Mouse (Mus musculus) thymus, postnatal 4 days (tissue): ENCODE results near the gene Foxk2.

Experiments
- DNase-seq: peaks from one replicate; pipeline ENCODE4 v3.0.0; 2021

Gene Foxk2

DNA sequence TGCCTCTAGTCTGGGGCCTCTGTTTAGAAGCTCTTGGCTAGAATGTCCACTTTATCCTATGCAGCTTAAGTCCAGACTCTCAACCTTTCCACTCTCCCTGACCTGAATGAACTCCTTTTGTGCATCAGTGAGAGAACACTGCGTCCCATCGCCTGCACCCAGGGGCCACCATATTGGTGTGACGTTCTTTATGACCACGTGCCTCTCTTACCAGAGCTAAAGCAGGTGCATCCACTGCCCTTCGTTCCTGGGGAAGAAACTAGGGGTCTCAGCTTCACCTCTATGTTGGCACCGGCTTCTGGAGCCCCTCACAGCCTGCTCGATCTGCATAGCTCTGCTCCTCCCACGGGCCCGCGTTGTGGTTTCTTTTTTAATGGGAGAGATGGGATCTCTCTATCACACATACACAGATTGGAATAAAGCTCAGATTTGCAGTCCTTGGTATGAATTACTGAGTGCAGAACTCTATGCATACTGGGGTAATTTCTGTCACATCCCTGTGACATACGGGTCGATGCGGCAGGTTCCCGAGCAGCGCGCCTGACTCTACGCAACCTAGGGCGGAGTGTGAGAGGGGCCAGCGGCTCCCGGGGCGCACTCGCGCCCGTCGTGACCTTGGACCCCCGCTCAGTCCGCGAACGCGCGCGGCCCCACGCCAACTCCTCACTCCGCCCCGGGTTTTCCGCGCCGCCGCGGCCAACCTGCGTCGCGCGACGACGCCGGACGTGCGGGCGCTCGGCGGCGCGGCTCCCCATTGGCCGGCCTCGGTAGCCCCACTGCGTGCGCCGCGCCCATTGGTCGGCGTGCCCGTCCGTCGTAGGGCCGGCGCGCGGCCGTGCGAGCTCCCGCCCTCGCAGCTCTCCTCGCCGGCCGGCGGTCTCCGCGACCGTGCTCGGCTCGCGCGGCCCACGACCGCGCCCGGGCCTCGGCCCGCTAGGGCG lies at the start of gene Foxk2:
Gene Foxk2 (plus strand): TSS at position 831 of the 941 bp plus-strand sequence.
- peak; percentile 96 for DNase-seq

DNA sequence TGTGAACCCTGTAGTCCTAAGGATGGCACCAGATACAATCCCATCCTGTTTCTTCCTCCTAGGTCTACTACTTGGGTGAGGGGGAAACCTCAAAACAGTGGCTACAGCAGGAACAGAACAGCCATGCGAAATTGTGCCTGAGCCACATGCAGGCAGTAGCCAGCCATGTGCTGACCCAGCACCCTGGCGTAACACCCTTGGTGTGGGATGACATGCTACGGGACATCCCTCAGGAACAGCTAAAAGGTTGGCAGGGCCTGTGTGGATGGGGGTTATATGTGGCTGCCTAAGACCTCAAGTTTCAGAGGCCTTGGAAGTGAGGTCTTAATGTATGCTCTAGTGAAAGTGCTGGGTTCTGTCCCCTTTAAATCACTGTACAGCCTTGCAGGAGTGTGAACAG lies 43.0 kb upstream of the Foxk2 start:
- DNase-seq, result no peak

DNA sequence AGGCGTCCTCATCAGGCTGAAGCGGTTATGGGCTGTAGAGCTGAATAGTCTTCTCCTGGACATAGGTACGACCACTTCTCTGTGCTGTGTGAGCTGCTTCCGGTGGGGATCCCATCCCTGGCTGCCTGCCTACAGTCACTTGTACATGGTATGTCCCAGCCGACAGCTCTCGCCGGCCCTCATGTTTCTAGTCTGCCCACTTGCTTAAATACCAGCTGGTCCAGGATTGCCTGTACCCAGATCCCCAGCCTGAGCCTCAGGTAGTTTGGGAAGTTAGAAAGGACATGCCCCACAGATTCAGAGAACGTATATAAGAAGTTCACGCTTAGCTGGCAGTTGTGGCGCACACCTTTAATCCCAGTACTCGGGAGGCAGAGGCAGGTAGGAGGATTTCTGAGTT lies 40.0 kb upstream of the Foxk2 start:
- no peak for DNase-seq

DNA sequence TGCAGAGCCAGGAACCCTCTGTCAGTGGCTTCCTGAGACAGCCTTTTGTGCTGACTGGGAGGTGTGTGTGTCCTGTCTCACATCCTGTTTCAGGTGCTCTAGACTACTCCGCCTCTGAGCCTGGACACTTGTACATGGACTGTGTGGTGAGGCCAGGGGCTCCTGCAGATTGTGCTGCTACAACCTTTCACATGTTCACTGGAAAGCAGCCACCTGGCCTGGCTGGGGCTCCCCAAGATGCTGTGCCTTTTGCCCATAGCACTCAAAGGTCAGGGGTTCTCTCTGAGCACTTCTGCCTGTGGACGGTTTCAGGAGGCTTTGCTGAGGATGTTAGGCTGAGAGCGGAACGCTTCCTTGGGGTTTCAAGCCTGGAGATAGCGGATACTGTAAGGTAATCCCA lies 39.0 kb upstream of the Foxk2 start:
- DNase-seq, result no peak

DNA sequence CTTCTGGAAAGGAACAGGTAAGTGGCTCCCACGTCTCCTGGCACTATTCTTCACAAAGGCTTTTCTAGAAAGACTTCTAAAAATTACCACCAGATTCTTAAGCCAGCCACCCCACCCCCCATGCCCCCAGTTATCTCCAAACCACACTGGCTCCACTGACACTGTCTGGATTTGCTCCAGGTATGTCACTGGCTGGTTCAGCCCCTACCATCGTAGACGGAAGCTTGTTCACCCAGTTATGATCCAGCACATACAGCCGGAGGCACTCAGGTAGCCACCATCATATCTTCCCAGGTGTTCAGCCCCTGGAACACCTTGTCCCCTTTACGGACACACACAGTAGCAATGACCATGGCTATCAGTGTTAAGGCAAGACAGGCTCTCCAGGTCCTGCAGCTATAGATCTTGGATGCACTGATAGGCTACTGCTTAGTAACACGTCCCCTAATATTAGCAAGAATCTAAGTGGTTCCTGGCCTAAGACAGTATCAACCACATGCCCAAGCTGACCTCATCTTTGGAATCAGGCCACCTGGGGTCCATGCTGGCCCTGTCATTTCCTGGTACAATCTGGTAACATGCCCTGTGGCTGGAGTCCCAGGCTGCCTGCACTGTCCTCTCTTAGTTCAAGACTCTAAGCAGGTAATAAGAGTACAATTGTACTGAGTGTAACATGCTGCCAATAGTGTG lies 38.3 kb upstream of the Foxk2 start:
- DNase-seq, result no peak

DNA sequence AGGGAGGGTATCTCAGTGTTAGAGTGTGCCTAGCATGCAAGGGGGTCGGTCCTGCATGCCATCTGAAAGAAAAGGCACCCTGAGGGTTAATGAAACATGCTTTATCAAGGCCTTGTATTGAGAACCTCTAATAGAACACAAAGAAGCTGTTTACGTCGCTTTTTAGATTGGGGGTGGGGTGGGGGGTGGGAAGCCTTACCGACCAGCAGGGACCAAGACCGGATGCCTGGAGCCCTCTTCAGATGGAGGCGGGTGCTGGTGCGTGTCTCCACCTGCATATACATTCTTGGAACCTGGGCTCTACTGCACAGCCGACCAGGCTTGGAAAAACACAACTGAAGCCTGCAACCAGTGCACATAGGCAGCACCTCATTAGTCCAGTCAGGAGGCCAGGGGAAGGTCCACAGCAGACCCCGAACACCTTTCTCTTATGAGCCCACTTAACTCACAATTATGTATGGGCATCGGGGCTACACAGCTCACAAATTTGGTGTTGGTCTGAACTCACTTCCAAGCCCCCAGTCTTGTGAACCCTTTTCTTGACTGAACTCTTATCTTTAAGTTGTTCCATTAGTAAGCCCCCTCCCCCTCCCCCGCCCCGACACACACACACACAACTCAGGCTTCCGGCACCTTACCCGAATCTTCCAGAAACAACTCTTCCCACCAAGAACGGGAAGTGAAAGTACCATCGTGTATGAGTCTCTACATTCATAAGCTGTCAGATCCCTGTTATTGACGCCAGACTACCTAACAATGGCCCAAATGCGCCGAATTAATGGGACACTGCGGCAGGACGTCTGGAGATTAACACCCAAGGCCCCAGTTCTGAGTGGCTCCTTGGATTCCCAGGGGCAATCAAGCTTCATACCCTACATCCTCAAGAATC lies 31.4 kb upstream of the Foxk2 start:
- peak; percentile 45 for DNase-seq

DNA sequence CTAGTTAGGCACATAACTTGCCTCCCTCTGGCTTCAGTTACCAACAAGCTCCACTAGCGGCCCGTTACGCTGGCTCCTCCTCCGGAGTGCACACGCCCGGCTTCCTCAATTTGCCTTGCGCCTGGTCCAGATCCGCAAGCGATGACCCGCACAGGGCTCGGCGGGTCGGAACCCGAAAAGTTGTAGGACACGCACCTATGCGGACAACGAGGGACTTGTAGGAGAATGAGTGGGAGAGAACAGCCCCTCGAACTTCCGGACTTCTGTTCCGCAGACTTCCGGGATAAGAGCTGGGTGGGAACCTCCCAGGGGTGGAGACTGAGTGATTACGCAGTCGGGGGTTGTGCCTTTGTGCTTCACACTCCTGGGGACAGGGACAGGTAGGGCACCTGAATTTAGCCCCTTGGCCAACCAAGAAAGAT lies 30.8 kb upstream of the Foxk2 start, which contains the start of gene Cybc1:
Gene Cybc1 (minus strand): TSS at position 305 of the 422 bp plus-strand sequence.
- peak; percentile 81 for DNase-seq

DNA sequence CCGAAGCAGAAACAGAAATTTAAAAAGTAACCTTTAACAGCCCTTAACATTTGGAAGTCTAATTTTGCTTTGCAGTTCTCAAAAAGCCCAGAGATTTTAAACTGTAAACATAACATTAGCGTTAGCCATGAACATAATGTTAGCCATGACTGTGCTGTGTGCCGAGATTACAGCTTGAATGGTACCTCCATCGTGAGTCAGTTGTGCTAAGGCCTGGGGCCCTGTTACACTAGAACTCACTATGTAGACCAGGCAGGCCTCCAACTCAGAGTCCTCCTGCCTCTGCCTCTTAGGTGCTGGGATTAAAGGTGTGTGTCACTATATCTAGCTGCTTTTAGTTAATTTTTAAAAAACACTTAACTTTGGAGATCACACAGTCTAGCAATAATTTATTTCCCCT lies 28.6 kb upstream of the Foxk2 start:
- no peak for DNase-seq

DNA sequence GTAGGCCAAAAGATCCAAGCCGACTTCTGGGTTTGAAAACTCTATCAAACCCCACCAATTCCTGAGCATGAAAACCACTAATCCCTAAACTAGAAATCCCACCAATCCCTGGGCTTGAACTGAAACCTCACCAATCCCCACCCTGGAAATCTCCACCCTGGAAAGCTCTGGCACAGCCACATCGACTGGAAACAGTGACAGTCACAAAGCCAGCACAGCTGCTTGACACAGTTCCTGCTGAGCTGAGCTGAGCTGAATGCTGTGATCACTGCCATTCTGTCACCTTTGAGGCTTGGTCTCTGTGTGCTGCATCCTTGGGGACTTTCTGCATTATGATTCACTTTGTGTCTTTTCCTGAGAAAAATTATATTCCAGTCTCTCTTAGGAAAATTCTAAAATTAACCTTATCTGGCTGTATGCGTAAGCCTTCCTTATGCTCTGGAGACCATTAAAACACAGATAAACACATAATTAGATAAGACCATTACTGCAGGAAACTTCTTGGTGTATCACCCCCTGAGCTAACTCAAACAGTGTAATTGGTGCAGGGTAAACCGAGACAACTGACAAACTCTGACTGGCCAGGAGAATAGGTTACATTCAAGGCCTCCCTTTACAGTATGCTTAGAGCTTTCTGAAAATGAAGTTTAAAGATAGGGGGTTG lies 28.0 kb upstream of the Foxk2 start:
- DNase-seq, result no peak

DNA sequence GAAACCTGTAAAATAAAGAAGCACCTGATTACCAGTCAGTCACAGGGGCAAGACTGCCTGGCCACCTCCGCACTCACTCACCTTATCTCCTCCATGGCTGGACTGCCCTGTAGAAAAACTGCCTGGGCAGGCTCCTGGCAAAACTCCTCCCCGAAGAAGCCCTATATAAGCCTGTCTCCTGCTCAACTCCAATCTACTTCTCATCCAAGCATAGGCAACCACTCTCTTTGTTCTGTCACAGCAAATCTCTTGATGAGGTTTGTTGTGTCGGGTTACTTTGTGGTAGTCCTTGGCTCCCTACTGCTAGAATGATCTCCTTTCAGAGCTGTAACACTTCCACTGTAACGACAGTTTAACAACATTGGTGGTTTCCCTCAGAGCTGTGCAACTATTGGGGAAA lies 27.1 kb upstream of the Foxk2 start:
- DNase-seq, result no peak

DNA sequence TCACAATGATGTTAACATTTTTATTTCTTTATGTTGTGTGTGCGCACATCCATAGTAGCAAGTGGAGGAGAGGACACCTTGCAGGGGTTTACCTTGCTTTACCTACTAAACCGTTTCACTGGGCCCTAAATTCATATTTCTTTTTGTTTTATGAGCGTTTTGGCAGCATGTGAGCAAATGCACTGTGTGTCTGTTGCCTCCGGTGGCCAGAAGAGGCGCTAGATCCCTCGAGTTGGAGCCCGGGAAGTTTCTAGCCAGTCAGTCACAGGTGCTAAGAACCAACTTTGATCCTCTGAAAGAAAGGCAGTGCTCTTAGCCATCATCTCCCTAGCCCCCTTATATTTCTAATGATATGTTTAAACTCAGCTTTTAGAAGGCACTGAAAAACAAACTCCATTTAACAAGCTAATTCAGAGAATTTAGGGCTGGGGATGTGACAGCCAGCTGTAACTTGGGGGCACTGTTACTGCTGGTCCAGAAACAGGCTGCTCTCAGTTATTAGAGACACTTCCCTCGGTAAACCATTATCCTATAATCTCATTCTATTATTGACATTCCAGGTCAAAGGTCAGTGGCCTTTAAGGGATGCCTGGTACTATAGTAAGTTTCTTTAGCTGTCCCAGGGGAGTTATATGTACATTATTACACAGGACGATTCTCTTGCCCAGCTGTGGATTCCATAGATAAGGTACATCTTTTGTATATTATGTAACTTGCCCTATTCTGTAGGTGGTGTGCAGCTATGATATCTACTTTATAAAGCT lies 24.1 kb upstream of the Foxk2 start:
- DNase-seq, result peak; percentile 88

DNA sequence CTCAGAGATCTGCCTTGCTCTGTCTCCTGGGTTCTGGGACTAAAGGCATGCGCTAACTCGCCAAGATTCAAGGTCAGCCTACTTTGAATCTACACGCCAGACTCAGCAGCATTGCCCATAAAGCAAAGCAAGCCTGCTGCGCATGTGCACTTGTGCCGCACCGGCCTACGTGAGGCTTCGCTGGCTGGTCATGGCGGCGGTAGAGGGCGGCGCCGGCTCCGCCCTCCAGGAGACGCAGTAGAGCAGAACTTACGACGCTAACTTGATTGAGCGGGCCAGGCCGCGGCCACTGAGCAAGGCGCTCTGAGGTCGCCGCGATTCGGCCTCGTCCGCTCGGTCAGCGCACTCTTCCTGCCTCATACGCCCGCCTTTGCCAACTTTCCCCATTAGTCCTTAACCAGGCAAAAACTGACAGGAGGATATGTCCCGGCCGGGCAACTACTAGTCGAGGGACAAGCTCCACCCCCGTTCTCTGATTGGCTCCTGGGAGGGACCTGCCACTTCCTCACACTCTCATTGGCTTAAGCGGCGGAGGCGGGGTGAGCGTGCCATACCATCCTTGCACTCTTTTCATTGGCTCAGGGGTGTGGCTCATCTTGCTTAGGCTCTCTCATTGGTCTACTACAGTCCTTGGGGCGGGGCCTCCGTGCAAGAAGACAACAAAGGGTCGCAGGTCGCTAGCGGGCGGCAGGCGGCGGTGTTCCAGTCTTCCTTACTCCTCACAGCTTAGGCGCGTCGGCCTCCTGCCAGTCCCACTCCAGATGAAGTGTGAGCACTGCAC lies 23.0 kb upstream of the Foxk2 start, which contains the start of gene Narf:
Gene Narf (plus strand): TSS at position 690 of the 781 bp plus-strand sequence.
- peak; percentile 98 for DNase-seq

DNA sequence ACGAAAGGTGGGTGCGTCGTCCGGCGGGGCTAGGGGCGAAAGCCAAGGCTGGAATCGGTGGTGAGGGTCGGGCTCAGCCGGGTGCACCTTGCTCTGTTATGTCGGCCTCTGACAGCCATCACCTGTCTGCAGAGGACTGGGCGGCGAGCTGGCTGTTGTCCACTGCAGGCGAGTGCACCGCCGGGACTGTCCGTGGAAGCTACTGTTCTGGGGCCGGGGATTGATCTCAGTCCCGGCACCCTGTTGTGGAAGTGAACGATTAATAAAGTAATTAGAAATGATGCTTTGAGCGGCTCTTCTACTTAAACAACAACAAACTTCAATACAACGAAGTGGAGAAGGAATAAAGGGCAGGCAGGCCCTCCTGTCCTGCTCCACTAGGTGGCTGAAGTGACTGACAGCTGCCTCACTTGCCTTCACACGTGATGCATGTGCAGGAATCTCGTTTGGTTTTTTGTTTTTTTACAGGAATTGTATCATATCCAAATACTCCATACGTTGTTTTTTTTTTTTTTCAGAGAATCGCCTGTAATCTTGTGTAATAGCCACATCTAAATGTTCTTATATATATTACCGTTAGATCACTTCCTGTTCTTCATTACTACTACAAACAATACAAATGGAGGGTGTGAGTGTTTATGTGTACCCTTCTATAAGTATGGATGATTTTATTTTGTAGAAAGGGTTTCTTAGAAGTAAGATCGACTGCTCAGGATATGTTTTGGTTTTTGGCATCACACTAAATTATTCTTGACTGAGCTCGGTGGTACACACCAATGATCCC lies 22.3 kb upstream of the Foxk2 start:
- no peak for DNase-seq

DNA sequence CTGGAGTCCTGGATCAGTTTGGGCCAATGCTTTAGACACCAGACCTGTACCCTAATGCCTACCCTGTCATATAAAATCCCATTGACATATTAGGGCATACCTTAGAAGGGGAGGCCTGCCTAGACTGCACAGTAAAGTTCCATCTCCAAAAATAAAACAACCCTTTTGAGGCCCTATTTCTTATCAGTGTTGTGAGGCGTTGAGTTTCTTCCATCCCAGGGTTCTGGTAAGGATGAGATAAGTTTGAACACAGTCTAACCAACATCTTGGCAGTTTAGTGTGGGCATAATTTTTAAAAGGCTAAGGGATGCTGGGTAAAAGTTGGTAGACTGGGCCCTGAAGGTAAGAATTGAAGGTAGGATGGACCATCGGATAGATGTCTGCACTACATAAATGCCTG lies 20.1 kb upstream of the Foxk2 start:
- no peak for DNase-seq

DNA sequence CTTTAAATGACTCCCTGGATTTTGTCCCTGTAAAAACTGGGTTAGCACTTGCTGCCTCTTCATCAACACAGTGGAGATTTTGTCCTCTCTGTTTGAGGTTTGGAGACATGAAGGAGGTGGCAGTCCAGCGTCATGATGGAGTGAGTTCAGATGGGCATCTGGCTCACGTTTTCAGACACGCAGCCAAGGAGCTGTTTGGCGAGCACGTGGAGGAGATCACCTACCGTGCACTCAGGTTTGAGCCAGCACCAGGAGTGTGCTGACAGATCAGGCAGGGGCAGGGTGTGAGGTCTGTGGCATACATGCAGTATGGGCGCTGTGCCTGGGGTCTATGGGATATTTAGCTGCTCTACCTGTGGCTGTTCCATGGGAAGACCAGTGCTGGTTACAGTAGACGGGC lies 9.6 kb upstream of the Foxk2 start:
- no peak for DNase-seq

DNA sequence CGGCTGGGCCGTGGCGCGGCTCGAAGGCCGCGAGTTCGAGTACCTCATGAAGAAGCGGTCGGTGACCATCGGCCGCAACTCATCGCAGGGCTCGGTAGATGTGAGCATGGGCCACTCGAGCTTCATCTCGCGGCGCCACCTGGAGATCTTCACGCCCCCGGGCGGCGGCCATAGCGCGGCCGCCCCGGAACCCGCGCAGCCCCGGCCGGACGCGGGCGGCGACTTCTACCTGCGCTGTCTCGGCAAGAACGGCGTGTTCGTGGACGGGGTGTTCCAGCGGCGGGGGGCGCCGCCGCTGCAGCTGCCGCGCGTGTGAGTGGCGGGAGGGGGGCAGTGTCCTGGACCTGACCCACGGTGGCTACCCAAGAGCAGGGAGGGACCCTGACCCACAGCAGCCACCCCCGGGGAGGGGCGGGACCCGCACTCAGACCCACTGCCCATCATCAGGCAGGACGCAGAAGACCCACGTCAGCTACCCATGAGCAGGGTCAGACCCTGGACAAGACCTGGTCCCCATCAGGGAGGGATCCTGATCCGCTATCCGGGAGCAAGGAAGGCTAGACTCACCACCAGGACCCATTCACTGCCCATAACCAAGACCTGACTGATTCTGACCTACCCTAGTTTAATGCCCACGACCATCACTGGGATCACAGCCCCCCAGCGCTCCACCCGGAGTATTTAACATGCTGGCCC lies 569 bp downstream of the Foxk2 start:
- peak; percentile 65 for DNase-seq

DNA sequence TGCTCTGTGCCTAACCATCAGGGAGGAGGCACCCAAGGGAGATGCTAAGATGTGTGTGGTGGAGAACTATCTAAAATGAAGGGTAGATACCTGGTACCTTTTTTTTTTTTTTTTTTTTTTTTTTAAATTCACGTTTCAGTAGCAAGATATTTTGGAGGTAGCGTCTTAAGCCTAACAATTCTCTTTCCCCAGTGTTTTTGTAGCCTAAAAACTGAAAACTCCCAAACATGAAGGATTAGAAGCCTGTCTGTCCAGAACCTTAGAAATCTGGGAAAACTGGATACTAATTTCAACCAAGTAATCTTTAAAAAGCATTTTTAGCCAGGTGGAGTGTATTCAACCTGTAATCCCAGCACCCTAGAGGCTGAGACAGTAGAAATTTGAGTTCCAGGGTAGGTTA lies 1.3 kb downstream of the Foxk2 start:
- DNase-seq, result no peak

DNA sequence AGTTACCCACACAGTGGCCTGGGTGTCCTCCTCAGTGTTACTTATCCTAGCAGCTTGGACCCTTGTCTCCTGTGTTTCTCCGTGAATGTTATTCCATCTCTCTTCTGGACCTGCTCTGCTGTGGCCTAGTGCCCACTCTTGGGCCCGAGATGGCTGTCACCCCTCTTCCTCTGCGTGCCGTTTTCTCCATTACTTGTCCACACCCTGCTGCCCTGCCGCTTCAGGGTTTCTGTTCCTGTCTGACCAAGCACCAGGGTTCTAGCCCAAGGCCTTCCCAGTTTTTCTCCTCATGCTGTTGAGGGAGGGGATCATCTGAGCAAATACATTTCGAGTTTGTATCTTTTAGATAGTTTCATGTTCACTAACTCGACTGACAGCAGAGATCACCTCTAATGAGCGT lies 17.7 kb downstream of the Foxk2 start:
- no peak for DNase-seq

DNA sequence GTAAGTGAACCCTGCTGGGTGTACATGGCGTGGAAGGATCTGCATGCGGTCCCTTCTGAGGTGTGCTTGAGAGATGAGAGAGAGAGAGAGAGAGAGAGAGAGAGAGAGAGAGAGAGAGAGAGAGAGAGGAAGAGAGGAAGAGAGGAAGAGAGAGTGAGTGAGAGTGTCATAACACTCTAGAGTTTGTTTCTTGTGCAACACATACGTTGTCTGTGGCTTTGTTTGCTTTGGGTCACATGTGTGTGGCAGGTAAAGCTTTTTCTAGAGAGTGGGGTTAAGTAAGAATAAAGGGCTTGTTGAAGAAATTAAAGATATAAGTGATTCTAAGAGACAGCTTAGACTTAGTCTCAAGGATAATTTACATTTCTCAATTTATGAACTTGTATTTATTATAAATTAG lies 18.2 kb downstream of the Foxk2 start:
- DNase-seq, result no peak
